Mouse (Mus musculus) neutrophil, adult 5-6 weeks (primary cell): ENCODE data around the gene 1700017B05Rik. TPM values are rescaled to one million over a fixed set of nuclear protein-coding genes. Genes with fewer than 3 reads are reported as not detected.
"Not testable (repeated sequence)": the region's sequence is repeated elsewhere in the genome, so short reads cannot be mapped to it uniquely, and the experiment has no call there.

Experiments used
- ATAC-seq: fragments of 151-379, 151-347 bp; 2 replicates; pipeline ENCODE4 v1.8.0; 2017; ENCODE audit warnings: mild to moderate bottlenecking, moderate TSS enrichment; ENCODE audit not compliant: insufficient number of reproducible peaks, poor library complexity, low FRiP score, severe bottlenecking; ENCODE audit errors: extremely low read depth
- total RNA-seq: library from RNA; stranded (forward); fragments of 200-1000 nt; gene quantifications from 2 replicates; pipeline ENCODE4 v1.2.3, GENCODE M21; 2017

1700017B05Rik gene
- total RNA-seq, result 17.3 and 18.4 TPM in 2 replicates

- peak; percentile 42 for ATAC-seq
Observed at GRCm38 (mm10) chr9:57261913-57262794, at the start of gene 1700017B05Rik. Gene 1700017B05Rik (minus strand): TSS chr9:57262612.

- no peak for ATAC-seq
Observed at GRCm38 (mm10) chr9:57310895-57311294, 48.5 kb upstream of the 1700017B05Rik start.

GRCm38 (mm10) chr9:57309353-57309752 lies 46.9 kb upstream of the 1700017B05Rik start:
- no peak for ATAC-seq

GRCm38 (mm10) chr9:57307456-57307855 lies 45.0 kb upstream of the 1700017B05Rik start:
- ATAC-seq, result no peak

- ATAC-seq, result not testable (repeated sequence)
Observed at GRCm38 (mm10) chr9:57304716-57305115, 42.3 kb upstream of the 1700017B05Rik start.

GRCm38 (mm10) chr9:57304251-57304650 lies 41.8 kb upstream of the 1700017B05Rik start:
- ATAC-seq, result no peak

- ATAC-seq, result no peak
Observed at GRCm38 (mm10) chr9:57303356-57303755, 40.9 kb upstream of the 1700017B05Rik start.

- no peak for ATAC-seq
Observed at GRCm38 (mm10) chr9:57300825-57301224, 38.4 kb upstream of the 1700017B05Rik start.

GRCm38 (mm10) chr9:57299790-57300477 lies 37.5 kb upstream of the 1700017B05Rik start:
- no peak for ATAC-seq

GRCm38 (mm10) chr9:57297938-57298337 lies 35.5 kb upstream of the 1700017B05Rik start:
- ATAC-seq, result no peak

GRCm38 (mm10) chr9:57296277-57296676 lies 33.9 kb upstream of the 1700017B05Rik start:
- ATAC-seq, result no peak

GRCm38 (mm10) chr9:57295666-57296065 lies 33.3 kb upstream of the 1700017B05Rik start:
- ATAC-seq, result no peak

GRCm38 (mm10) chr9:57294905-57295304 lies 32.5 kb upstream of the 1700017B05Rik start:
- ATAC-seq, result no peak

- no peak for ATAC-seq
Observed at GRCm38 (mm10) chr9:57287183-57287582, 24.8 kb upstream of the 1700017B05Rik start.

GRCm38 (mm10) chr9:57283311-57283710 lies 20.9 kb upstream of the 1700017B05Rik start:
- no peak for ATAC-seq

- ATAC-seq, result no peak
Observed at GRCm38 (mm10) chr9:57282686-57283085, 20.3 kb upstream of the 1700017B05Rik start.

GRCm38 (mm10) chr9:57281549-57281948 lies 19.1 kb upstream of the 1700017B05Rik start:
- ATAC-seq, result peak; percentile 24; the same call in 1 of the 2 replicates

- ATAC-seq, result no peak
Observed at GRCm38 (mm10) chr9:57279441-57279840, 17.0 kb upstream of the 1700017B05Rik start.

- peak; percentile 76 for ATAC-seq
Observed at GRCm38 (mm10) chr9:57278268-57278667, 15.9 kb upstream of the 1700017B05Rik start.

GRCm38 (mm10) chr9:57276311-57276710 lies 13.9 kb upstream of the 1700017B05Rik start:
- no peak for ATAC-seq
